Mouse (Mus musculus) liver, embryonic 14.5 days (tissue): ENCODE measurements around the gene Mrps12. TPM values are rescaled to one million over a fixed set of nuclear protein-coding genes. Genes with fewer than 3 reads are reported as not detected.
"Not testable (repeated sequence)": the region's sequence is repeated elsewhere in the genome, so short reads cannot be mapped to it uniquely, and the experiment has no call there.

ENCODE experiments used
- ATAC-seq: fragments of 200-750 bp; cut with Nextera tagmentation; 2 replicates; pipeline ENCODE4 v1.8.0; 2017; ENCODE audit warnings: moderate number of reproducible peaks, mild to moderate bottlenecking, moderate library complexity; ENCODE audit not compliant: insufficient read depth
- DNase-seq, 3 experiments: peaks; one replicate each; pipeline ENCODE4 v3.0.0-alpha.2; 2012 to 2013; ENCODE audit warnings: low read depth in 3 of 3, low spot score in 3 of 3
- H3K27ac ChIP-seq: fragments of 300-500 bp; sonication (generic); 2 replicates; pipeline ENCODE4 v1.5.1; 2014; ENCODE audit warnings: moderate library complexity, mild to moderate bottlenecking, control low read depth, inconsistent platforms
- H3K27me3 ChIP-seq: fragments of 300-500 bp; sonication (generic); 2 replicates; pipeline ENCODE4 v1.6.1; 2014; ENCODE audit warnings: mild to moderate bottlenecking, low read length, moderate library complexity; ENCODE audit not compliant: control insufficient read depth, insufficient read depth
- H3K36me3 ChIP-seq: fragments of 300-500 bp; sonication (generic); replicated peaks from 2 replicates; pipeline ENCODE4 v1.6.1; 2014; ENCODE audit warnings: low read depth; ENCODE audit not compliant: control insufficient read depth, insufficient read depth
- H3K4me1 ChIP-seq, 2 experiments: fragments of 200-500 bp in 1 of 2; fragments of 300-500 bp in 1 of 2; sonication (generic) in 1 of 2; replicated peaks; 2 replicates each; pipeline ENCODE4 v1.6.1; 2012 to 2014; ENCODE audit warnings: antibody characterized with exemption in 1 of 2, inconsistent platforms in 1 of 2, low read length in 1 of 2; ENCODE audit not compliant: control insufficient read depth in 2 of 2, insufficient read depth in 2 of 2
- H3K4me2 ChIP-seq: fragments of 300-500 bp; sonication (generic); 2 replicates; pipeline ENCODE4 v1.6.1; 2014; ENCODE audit warnings: low read depth, mild to moderate bottlenecking, control low read depth, moderate library complexity
- H3K4me3 ChIP-seq, 2 experiments: fragments of 200-500 bp in 1 of 2; fragments of 300-500 bp in 1 of 2; sonication (generic) in 1 of 2; 2 replicates each; pipeline ENCODE4 v1.5.1; 2012 to 2014; ENCODE audit warnings: low read depth in 2 of 2, low read length in 2 of 2, mild to moderate bottlenecking in 2 of 2, control low read depth in 1 of 2, inconsistent platforms in 1 of 2, moderate library complexity in 1 of 2; ENCODE audit not compliant: insufficient read depth in 1 of 2
- H3K9ac ChIP-seq: fragments of 300-500 bp; sonication (generic); replicated peaks from 2 replicates; pipeline ENCODE4 v1.6.1; 2014; ENCODE audit warnings: mild to moderate bottlenecking, control low read depth, moderate library complexity
- H3K9me3 ChIP-seq: fragments of 300-500 bp; sonication (generic); 2 replicates; pipeline ENCODE4 v1.6.1; 2016; ENCODE audit warnings: low read length, mixed read lengths; ENCODE audit not compliant: control insufficient read depth
- CTCF ChIP-seq: IDR thresholded peaks from 2 replicates; pipeline ENCODE4 v1.5.1; 2016; ENCODE audit warnings: antibody characterized with exemption, low read depth, control low read depth
- EP300 ChIP-seq: IDR thresholded peaks from 2 replicates; pipeline ENCODE4 v1.6.1; 2016; ENCODE audit warnings: antibody characterized with exemption, low read depth
- WGBS: fragments of 180-500 bp; shearing (Covaris S2); extraction: QIAGEN DNeasy Blood & Tissue Kit; methylation state at CpG from one replicate; pipeline ENCODE4 v1.1.7; 2014; ENCODE audit not compliant: insufficient replicate concordance; 5-methylcytosine and 5-hydroxymethylcytosine counted together
- polyA plus RNA-seq, 2 experiments: library from polyadenylated mRNA; depleted of rRNA in 1 of 2; stranded (reverse) in 1 of 2; unstranded in 1 of 2; fragments of >200 nt; fragmentation: Nextera tagmentation in 1 of 2; extraction: Ambion mirVana in 1 of 2; gene quantifications; 2 replicates each; pipeline versions ENCODE4 v1.2.1 to v1.2.3; 2012 to 2014

Gene Mrps12
- polyA plus RNA-seq, 2 experiments, result 46.2 to 82.5 TPM

GRCm38 (mm10) chr7:28715598-28715997 is 26.0 kb downstream of the Mrps12 start:
- WGBS, result 65% methylated on average over 2 of the region's 2 CpGs
- Histone ChIP-seq H3K4me3 (no peak overlapping the region), H3K9ac (no peak overlapping the region), H3K9me3 (no peaks in the 10 kb centered on the region), H3K4me2 (no peak overlapping the region), H3K27ac (no peak overlapping the region), H3K4me1 (no peaks in the 10 kb centered on the region), H3K36me3 (no peaks in the 10 kb centered on the region), H3K27me3 (no peaks in the 10 kb centered on the region; the same call in 1 of the 2 replicates)
- no peak for ATAC-seq
- no peak for DNase-seq
- TF ChIP-seq EP300 (no peak), CTCF (0 out of 2 replicates have a peak, but pooled peaks have one; percentile 1)

- no peaks in the 10 kb centered on the region for H3K36me3 ChIP-seq
- H3K4me1 ChIP-seq, result no peaks in the 10 kb centered on the region
- no peaks in the 10 kb centered on the region for H3K9me3 ChIP-seq
- no peak overlapping the region for H3K4me2 ChIP-seq
- H3K4me3 ChIP-seq, result no peak overlapping the region
- no peak for TF ChIP-seq CTCF
- TF ChIP-seq EP300, result no peak
- ATAC-seq (no peak), DNase-seq (no peak)
- 67% methylated on average over 5 of the region's 5 CpGs for WGBS
- H3K27me3 ChIP-seq, result no peaks in the 10 kb centered on the region; the same call in 1 of the 2 replicates
- H3K9ac ChIP-seq, result no peak overlapping the region
- no peak overlapping the region for H3K27ac ChIP-seq
These were observed 27.0 kb downstream of the Mrps12 start for GRCm38 (mm10) chr7:28714667-28715066.

GRCm38 (mm10) chr7:28710962-28711361 is 30.7 kb downstream of the Mrps12 start:
- H3K9me3 ChIP-seq, result no peaks in the 10 kb centered on the region
- no peaks in the 10 kb centered on the region for H3K36me3 ChIP-seq
- no peak overlapping the region for H3K9ac ChIP-seq
- H3K4me1 ChIP-seq, result no peaks in the 10 kb centered on the region
- DNase-seq (no peak), ATAC-seq (no peak)
- H3K4me2 ChIP-seq, result no peak overlapping the region
- H3K27ac ChIP-seq, result no peak overlapping the region
- TF ChIP-seq CTCF, result peak; percentile 57
- no peak for TF ChIP-seq EP300
- 60% methylated on average over 3 of the region's 3 CpGs for WGBS
- no peak overlapping the region for H3K4me3 ChIP-seq
- no peaks in the 10 kb centered on the region; the same call in 1 of the 2 replicates for H3K27me3 ChIP-seq

GRCm38 (mm10) chr7:28709454-28709853 is 32.2 kb downstream of the Mrps12 start:
- H3K27ac ChIP-seq, result no peak overlapping the region
- no peak overlapping the region for H3K4me3 ChIP-seq
- DNase-seq, result no peak
- TF ChIP-seq CTCF, result no peak
- TF ChIP-seq EP300, result no peak
- no peak overlapping the region for H3K9ac ChIP-seq
- no peaks in the 10 kb centered on the region for H3K36me3 ChIP-seq
- no peaks in the 10 kb centered on the region for H3K9me3 ChIP-seq
- no peak overlapping the region for H3K4me2 ChIP-seq
- no peak for ATAC-seq
- H3K4me1 ChIP-seq, result no peaks in the 10 kb centered on the region
- no peaks in the 10 kb centered on the region for H3K27me3 ChIP-seq

GRCm38 (mm10) chr7:28702601-28703143 is 38.9 kb downstream of the Mrps12 start:
- DNase-seq (no peak), ATAC-seq (no peak)
- WGBS, result 53% methylated on average over 9 of the region's 9 CpGs
- Histone ChIP-seq H3K27ac (no peak overlapping the region), H3K9ac (no peak overlapping the region), H3K4me2 (no peak overlapping the region), H3K4me1 (no peaks in the 10 kb centered on the region), H3K9me3 (no peaks in the 10 kb centered on the region), H3K36me3 (no peaks in the 10 kb centered on the region), H3K4me3 (no peak overlapping the region), H3K27me3 (no peaks in the 10 kb centered on the region)
- TF ChIP-seq CTCF, result no peak
- no peak for TF ChIP-seq EP300

- H3K27me3 ChIP-seq, H3K27ac ChIP-seq, H3K36me3 ChIP-seq, H3K4me1 ChIP-seq, DNase-seq, H3K9ac ChIP-seq, H3K9me3 ChIP-seq, H3K4me2 ChIP-seq, ATAC-seq, H3K4me3 ChIP-seq: not testable (repeated sequence)
- 88% methylated on average over 12 of the region's 12 CpGs for WGBS
These were observed 40.3 kb downstream of the Mrps12 start for GRCm38 (mm10) chr7:28701306-28701705.
